In genomic region chr7:132443769-132444168, GRCm38 (mm10) we compare ENCODE assay signal across 12 mouse cellular contexts.
DNase-seq lines count a peak whose midpoint lies in the region; ATAC-seq and TF ChIP-seq lines count a peak whose summit lies in the region.
"Had no signal": no experiment of that assay in that cellular context is flagged by ENCODE, and none has a peak within 500 bp of the region (broad histone marks: within the 10 kb centered on the region; RNA-seq: fewer than 3 reads in every experiment).

No protein-coding gene starts in this region.

- intact Hi-C loops in heart, postnatal 25 days (cut with DNase I) = no loop called here

- WGBS in heart, embryonic 13.5 days = 33% methylated on average over 2 of the region's 2 CpGs
- 22% methylated on average over 2 of the region's 2 CpGs for WGBS in intestine, embryonic 14.5 days
- 42% methylated on average over 2 of the region's 2 CpGs for WGBS in stomach, embryonic 15.5 days
- 79% methylated on average over 2 of the region's 2 CpGs for WGBS in kidney, adult 2 months

- DNase-seq in heart, postnatal 25 days (ENCODE audit: low spot score) = no peak
- DNase-seq in intestine, embryonic 14.5 days (ENCODE audit: low spot score) = no peak
- no peak for DNase-seq in kidney, adult 2 months
- DNase-seq in layer of hippocampus, adult 9-11 months = no peak
- DNase-seq: gastrocnemius, postnatal 10 days had no signal

- no peak overlapping the region for H3K9ac ChIP-seq in heart, embryonic 13.5 days
- no peak overlapping the region for H3K9ac ChIP-seq in intestine, embryonic 14.5 days (ENCODE audit: low read length)
- no peak overlapping the region for H3K9ac ChIP-seq in stomach, embryonic 15.5 days
- H3K9ac ChIP-seq: hindbrain, embryonic 13.5 days; kidney, embryonic 15.5 days; lung, embryonic 15.5 days had no signal

- no peak overlapping the region for H3K4me2 ChIP-seq in heart, embryonic 13.5 days
- no peak overlapping the region for H3K4me2 ChIP-seq in intestine, embryonic 14.5 days (ENCODE audit: low read length)
- no peak overlapping the region for H3K4me2 ChIP-seq in stomach, embryonic 15.5 days
- H3K4me2 ChIP-seq: hindbrain, embryonic 13.5 days; kidney, embryonic 15.5 days; lung, embryonic 15.5 days had no signal

- no peaks in the 10 kb centered on the region for H3K27me3 ChIP-seq in heart, embryonic 13.5 days (replicated peaks)
- H3K27me3 ChIP-seq in intestine, embryonic 14.5 days (replicated peaks; ENCODE audit: control insufficient read depth, insufficient read depth, low read length) = no peaks in the 10 kb centered on the region
- no peaks in the 10 kb centered on the region for H3K27me3 ChIP-seq in stomach, embryonic 15.5 days (replicated peaks)
- no peaks in the 10 kb centered on the region for H3K27me3 ChIP-seq in kidney, adult 2 months (replicated peaks; ENCODE audit: control insufficient read depth, insufficient read depth, low read length)
- H3K27me3 ChIP-seq: hindbrain, embryonic 13.5 days; kidney, embryonic 15.5 days; lung, embryonic 15.5 days; Patski had no signal

- ATAC-seq in heart, embryonic 13.5 days (ENCODE audit: extremely low read depth, insufficient number of reproducible peaks, low FRiP score, low TSS enrichment) = no peak
- no peak for ATAC-seq in intestine, embryonic 14.5 days (replicated peaks; ENCODE audit: low FRiP score, low TSS enrichment, low read depth)
- peak; percentile 25; the same call in 1 of the 2 replicates for ATAC-seq in stomach, embryonic 15.5 days (ENCODE audit: insufficient read depth, low FRiP score, low read depth)
- ATAC-seq: Patski had no signal

- peak overlapping the region; percentile 45 for H3K27ac ChIP-seq in heart, embryonic 13.5 days (replicated peaks)
- H3K27ac ChIP-seq in embryonic fibroblast, embryonic 13.5 days (ENCODE audit: insufficient read depth, low read length) = peak overlapping the region; percentile 65
- peak overlapping the region; percentile 64 for H3K27ac ChIP-seq in intestine, embryonic 14.5 days (ENCODE audit: low read depth)
- H3K27ac ChIP-seq in stomach, embryonic 15.5 days = peak overlapping the region; percentile 75
- H3K27ac ChIP-seq in kidney, adult 2 months (ENCODE audit: insufficient read depth, low read depth, low read length) = no peak overlapping the region
- H3K27ac ChIP-seq: hindbrain, embryonic 13.5 days; kidney, embryonic 15.5 days; lung, embryonic 15.5 days had no signal

- peaks cover 24% of the 10 kb centered on the region for H3K4me1 ChIP-seq in heart, embryonic 13.5 days
- peaks cover 11% of the 10 kb centered on the region for H3K4me1 ChIP-seq in embryonic fibroblast, embryonic 13.5 days (ENCODE audit: control insufficient read depth, insufficient read depth, low read length)
- peaks cover 20% of the 10 kb centered on the region; the same call in 1 of the 2 replicates for H3K4me1 ChIP-seq in intestine, embryonic 14.5 days (replicated peaks; ENCODE audit: control insufficient read depth, insufficient read depth, low read length)
- peaks cover 13% of the 10 kb centered on the region; the same call in 1 of the 2 replicates for H3K4me1 ChIP-seq in stomach, embryonic 15.5 days
- H3K4me1 ChIP-seq in kidney, adult 2 months (ENCODE audit: control insufficient read depth, insufficient read depth, low read length) = no peaks in the 10 kb centered on the region
- H3K4me1 ChIP-seq: hindbrain, embryonic 13.5 days; kidney, embryonic 15.5 days had no signal

- TF ChIP-seq CTCF in embryonic fibroblast, embryonic 13.5 days (IDR thresholded peaks at IDR 0.05; ENCODE audit: borderline replicate concordance, insufficient read depth, low read length) = no peak
- TF ChIP-seq CTCF in kidney, adult 2 months (conservative IDR thresholded peaks at IDR 0.05; ENCODE audit: insufficient read depth, insufficient read length, low read depth, low read length) = no peak

- H3K4me3 ChIP-seq in heart, embryonic 13.5 days = no peak overlapping the region
- H3K4me3 ChIP-seq in embryonic fibroblast, embryonic 13.5 days (ENCODE audit: insufficient read depth, low read length) = no peak overlapping the region
- no peak overlapping the region for H3K4me3 ChIP-seq in intestine, embryonic 14.5 days (ENCODE audit: low read depth, low read length)
- no peak overlapping the region for H3K4me3 ChIP-seq in stomach, embryonic 15.5 days (replicated peaks)
- no peak overlapping the region for H3K4me3 ChIP-seq in kidney, adult 2 months (ENCODE audit: insufficient read depth, low read depth, low read length)
- H3K4me3 ChIP-seq: hindbrain, embryonic 13.5 days; kidney, embryonic 15.5 days; lung, embryonic 15.5 days had no signal

- no peak for TF ChIP-seq POLR2A in embryonic fibroblast, embryonic 13.5 days (IDR thresholded peaks at IDR 0.05; ENCODE audit: low read depth, low read length)
- no peak for TF ChIP-seq POLR2A in kidney, adult 2 months (IDR thresholded peaks at IDR 0.05; ENCODE audit: low read depth, low read length)

- no peaks in the 10 kb centered on the region for H3K36me3 ChIP-seq in heart, embryonic 13.5 days
- H3K36me3 ChIP-seq in intestine, embryonic 14.5 days (ENCODE audit: control insufficient read depth, insufficient read depth, low read length) = no peaks in the 10 kb centered on the region
- no peaks in the 10 kb centered on the region for H3K36me3 ChIP-seq in stomach, embryonic 15.5 days
- H3K36me3 ChIP-seq in kidney, adult 2 months (ENCODE audit: control insufficient read depth, insufficient read depth, low read length) = no peaks in the 10 kb centered on the region
- H3K36me3 ChIP-seq: hindbrain, embryonic 13.5 days; kidney, embryonic 15.5 days; lung, embryonic 15.5 days had no signal

- H3K9me3 ChIP-seq in heart, embryonic 13.5 days = no peaks in the 10 kb centered on the region
- H3K9me3 ChIP-seq in intestine, embryonic 14.5 days (ENCODE audit: control insufficient read depth, low read length) = 0 out of 2 replicates have a peak, but pooled peaks cover 4% of the 10 kb centered on the region
- no peaks in the 10 kb centered on the region for H3K9me3 ChIP-seq in stomach, embryonic 15.5 days
- H3K9me3 ChIP-seq: hindbrain, embryonic 13.5 days; kidney, embryonic 15.5 days; lung, embryonic 15.5 days had no signal
